Mouse (Mus musculus) kidney, adult 2 months (tissue): ENCODE measurements around the gene Atg101.

Experiments used
- CTCF ChIP-seq: fragments of 200-500 bp; conservative IDR thresholded peaks from 2 replicates; pipeline ENCODE4 v1.5.1; 2011; ENCODE audit warnings: low read depth, mild to moderate bottlenecking, control low read depth, low read length, moderate library complexity, mixed read lengths; ENCODE audit not compliant: insufficient read depth, insufficient read length
- POLR2A ChIP-seq: fragments of 200-500 bp; IDR thresholded peaks from one replicate; pipeline ENCODE4 v1.6.1; 2011; ENCODE audit warnings: low read depth, low read length, control low read depth

DNA sequence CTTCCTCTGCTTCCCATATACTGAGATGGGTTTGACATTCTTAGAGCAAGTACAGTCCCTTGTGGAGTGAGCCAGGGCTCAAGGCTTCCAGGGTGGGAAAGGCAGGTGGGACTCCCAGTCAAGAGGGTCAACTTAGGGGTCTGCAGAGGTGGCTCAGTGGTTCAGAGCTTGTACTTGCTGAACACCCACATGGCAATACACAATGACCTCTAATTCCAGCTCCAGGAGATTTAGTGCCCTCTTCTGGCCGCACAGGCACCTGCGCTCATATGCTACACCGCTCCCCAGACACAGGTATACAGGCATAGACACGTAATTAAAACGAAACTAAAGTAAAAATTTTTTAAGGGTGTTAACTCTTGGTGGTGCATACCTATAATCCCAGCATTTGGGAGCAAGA lies 39.4 kb downstream of the Atg101 start:
- no peak for TF ChIP-seq CTCF
- TF ChIP-seq POLR2A = no peak
